ENCODE assay signal across 25 mouse cellular contexts in genomic region chr10:97624381-97624780, GRCm38 (mm10). TPM values are rescaled to one million over a fixed set of nuclear protein-coding genes. Genes with fewer than 3 reads are reported as not detected.
DNase-seq lines count a peak whose midpoint lies in the region; ATAC-seq and TF ChIP-seq lines count a peak whose summit lies in the region.
"Had no signal": no experiment of that assay in that cellular context is flagged by ENCODE, and none has a peak within 500 bp of the region (broad histone marks: within the 10 kb centered on the region; RNA-seq: fewer than 3 reads in every experiment).

No protein-coding gene starts in this region.

- H3K36me3 ChIP-seq in kidney, postnatal 0 days (ENCODE audit: insufficient read depth, low read length), result no peaks in the 10 kb centered on the region
- H3K36me3 ChIP-seq in stomach, embryonic 15.5 days, result no peaks in the 10 kb centered on the region
- H3K36me3 ChIP-seq in stomach, postnatal 0 days (ENCODE audit: control insufficient read depth, insufficient read depth, low read length), result no peaks in the 10 kb centered on the region
- H3K36me3 ChIP-seq in embryonic facial prominence, embryonic 15.5 days, result no peaks in the 10 kb centered on the region
- H3K36me3 ChIP-seq in midbrain, postnatal 0 days (ENCODE audit: insufficient read depth, low read length), result no peaks in the 10 kb centered on the region
- H3K36me3 ChIP-seq: embryonic facial prominence, embryonic 12.5 days; forebrain, embryonic 15.5 days; heart, embryonic 13.5 days; hindbrain, embryonic 12.5 days; midbrain, embryonic 15.5 days had no signal

- no peak overlapping the region for H3K4me3 ChIP-seq in kidney, postnatal 0 days (replicated peaks; ENCODE audit: low read depth, low read length)
- no peak overlapping the region for H3K4me3 ChIP-seq in stomach, embryonic 15.5 days (replicated peaks)
- no peak overlapping the region for H3K4me3 ChIP-seq in stomach, postnatal 0 days (ENCODE audit: low read depth, low read length)
- no peak overlapping the region for H3K4me3 ChIP-seq in embryonic facial prominence, embryonic 15.5 days (replicated peaks)
- no peak overlapping the region for H3K4me3 ChIP-seq in midbrain, postnatal 0 days (ENCODE audit: low read depth, low read length)
- H3K4me3 ChIP-seq: embryonic facial prominence, embryonic 12.5 days; forebrain, embryonic 15.5 days; heart, embryonic 13.5 days; hindbrain, embryonic 12.5 days; midbrain, embryonic 15.5 days had no signal

- no peak overlapping the region for H3K9ac ChIP-seq in kidney, postnatal 0 days (ENCODE audit: low read depth, low read length)
- no peak overlapping the region for H3K9ac ChIP-seq in stomach, embryonic 15.5 days
- H3K9ac ChIP-seq in stomach, postnatal 0 days (ENCODE audit: low read length), result no peak overlapping the region
- H3K9ac ChIP-seq in embryonic facial prominence, embryonic 15.5 days, result no peak overlapping the region
- H3K9ac ChIP-seq in midbrain, postnatal 0 days (replicated peaks; ENCODE audit: low read length, poor library complexity, severe bottlenecking), result no peak overlapping the region
- H3K9ac ChIP-seq: embryonic facial prominence, embryonic 12.5 days; forebrain, embryonic 15.5 days; heart, embryonic 13.5 days; hindbrain, embryonic 12.5 days; liver, postnatal 0 days; midbrain, embryonic 15.5 days had no signal

- H3K4me2 ChIP-seq in kidney, postnatal 0 days (ENCODE audit: low read length), result no peak overlapping the region
- H3K4me2 ChIP-seq in stomach, embryonic 15.5 days, result no peak overlapping the region
- H3K4me2 ChIP-seq in stomach, postnatal 0 days (replicated peaks; ENCODE audit: low read depth), result no peak overlapping the region
- no peak overlapping the region for H3K4me2 ChIP-seq in embryonic facial prominence, embryonic 15.5 days (replicated peaks)
- H3K4me2 ChIP-seq in midbrain, postnatal 0 days (ENCODE audit: low read depth, low read length, poor library complexity, severe bottlenecking), result no peak overlapping the region
- H3K4me2 ChIP-seq: embryonic facial prominence, embryonic 12.5 days; forebrain, embryonic 15.5 days; heart, embryonic 13.5 days; hindbrain, embryonic 12.5 days; liver, embryonic 11.5 days; midbrain, embryonic 15.5 days had no signal

- TF ChIP-seq EP300 in stomach, postnatal 0 days (optimal IDR thresholded peaks at IDR 0.05), result no peak

- no peaks in the 10 kb centered on the region for H3K4me1 ChIP-seq in kidney, postnatal 0 days (replicated peaks; ENCODE audit: insufficient read depth, low read length)
- no peaks in the 10 kb centered on the region for H3K4me1 ChIP-seq in stomach, embryonic 15.5 days
- H3K4me1 ChIP-seq in stomach, postnatal 0 days (replicated peaks; ENCODE audit: control insufficient read depth, insufficient read depth), result no peaks in the 10 kb centered on the region
- H3K4me1 ChIP-seq in embryonic facial prominence, embryonic 15.5 days, result no peaks in the 10 kb centered on the region
- H3K4me1 ChIP-seq in midbrain, postnatal 0 days (ENCODE audit: insufficient read depth, low read length), result no peaks in the 10 kb centered on the region
- H3K4me1 ChIP-seq: forebrain, embryonic 15.5 days; heart, embryonic 13.5 days; hindbrain, embryonic 12.5 days; midbrain, embryonic 15.5 days had no signal

- WGBS in kidney, postnatal 0 days, result 57% methylated on average over 2 of the region's 2 CpGs
- 40% methylated on average over 2 of the region's 2 CpGs for WGBS in stomach, embryonic 15.5 days
- 47% methylated on average over 2 of the region's 2 CpGs for WGBS in stomach, postnatal 0 days
- 28% methylated on average over 2 of the region's 2 CpGs for WGBS in embryonic facial prominence, embryonic 15.5 days
- WGBS in midbrain, postnatal 0 days, result 69% methylated on average over 2 of the region's 2 CpGs

- H3K27ac ChIP-seq in kidney, postnatal 0 days, result no peak overlapping the region
- H3K27ac ChIP-seq in stomach, embryonic 15.5 days, result no peak overlapping the region
- H3K27ac ChIP-seq in stomach, postnatal 0 days (replicated peaks), result no peak overlapping the region
- H3K27ac ChIP-seq in embryonic facial prominence, embryonic 15.5 days (replicated peaks), result peak overlapping the region; percentile 78; the same call in 1 of the 2 replicates
- no peak overlapping the region for H3K27ac ChIP-seq in midbrain, postnatal 0 days (ENCODE audit: low read depth, low read length)
- H3K27ac ChIP-seq: forebrain, embryonic 15.5 days; heart, embryonic 13.5 days; hindbrain, embryonic 12.5 days; macrophage; midbrain, embryonic 15.5 days had no signal

- H3K9me3 ChIP-seq in kidney, postnatal 0 days (replicated peaks; ENCODE audit: low read length), result no peaks in the 10 kb centered on the region
- no peaks in the 10 kb centered on the region for H3K9me3 ChIP-seq in stomach, embryonic 15.5 days
- H3K9me3 ChIP-seq in stomach, postnatal 0 days (ENCODE audit: control insufficient read depth, low read length), result no peaks in the 10 kb centered on the region
- H3K9me3 ChIP-seq in embryonic facial prominence, embryonic 15.5 days (replicated peaks), result no peaks in the 10 kb centered on the region
- no peaks in the 10 kb centered on the region for H3K9me3 ChIP-seq in midbrain, postnatal 0 days (ENCODE audit: low read length)
- H3K9me3 ChIP-seq: embryonic facial prominence, embryonic 12.5 days; forebrain, embryonic 15.5 days; heart, embryonic 13.5 days; hindbrain, embryonic 12.5 days; midbrain, embryonic 15.5 days had no signal

- TF ChIP-seq CTCF in kidney, postnatal 0 days (IDR thresholded peaks at IDR 0.05; ENCODE audit: low read depth), result no peak
- no peak for TF ChIP-seq CTCF in stomach, postnatal 0 days (IDR thresholded peaks at IDR 0.05; ENCODE audit: low read depth)
- no peak for TF ChIP-seq CTCF in midbrain, postnatal 0 days (IDR thresholded peaks at IDR 0.05)

- no peaks in the 10 kb centered on the region for H3K27me3 ChIP-seq in kidney, postnatal 0 days (ENCODE audit: insufficient read depth, low read length)
- no peaks in the 10 kb centered on the region for H3K27me3 ChIP-seq in stomach, embryonic 15.5 days (replicated peaks)
- H3K27me3 ChIP-seq in stomach, postnatal 0 days (ENCODE audit: control insufficient read depth, insufficient read depth, low read length), result no peaks in the 10 kb centered on the region
- no peaks in the 10 kb centered on the region for H3K27me3 ChIP-seq in embryonic facial prominence, embryonic 15.5 days
- no peaks in the 10 kb centered on the region for H3K27me3 ChIP-seq in midbrain, postnatal 0 days (ENCODE audit: insufficient read depth, low read length)
- H3K27me3 ChIP-seq: embryonic facial prominence, embryonic 12.5 days; forebrain, embryonic 15.5 days; heart, embryonic 13.5 days; hindbrain, embryonic 12.5 days; midbrain, embryonic 15.5 days had no signal

- peak; percentile 45 for DNase-seq in kidney, postnatal 0 days (ENCODE audit: low spot score)
- no peak for DNase-seq in kidney, adult 11 months
- no peak for DNase-seq in stomach, postnatal 0 days (ENCODE audit: low spot score)
- DNase-seq in midbrain, postnatal 0 days (ENCODE audit: low spot score), result no peak
- DNase-seq in right cerebral cortex, postnatal 36 days (ENCODE audit: low spot score in 2 of 2), result no peak
- DNase-seq: adrenal gland, postnatal 25 days; cerebellum, adult 9-10 months; gastrocnemius, postnatal 25 days; heart, adult 18-20 months; kidney, adult 9 months; liver, postnatal 0 days; right cerebral cortex, adult 18-20 months had no signal

- ATAC-seq in kidney, postnatal 0 days (replicated peaks; ENCODE audit: low FRiP score, low read depth), result no peak
- peak; percentile 50; the same call in 1 of the 2 replicates for ATAC-seq in stomach, embryonic 15.5 days (ENCODE audit: insufficient read depth, low FRiP score, low read depth)
- ATAC-seq in stomach, postnatal 0 days (ENCODE audit: low FRiP score, low TSS enrichment), result no peak
- peak; percentile 70; the same call in 1 of the 2 replicates for ATAC-seq in embryonic facial prominence, embryonic 15.5 days (ENCODE audit: insufficient number of reproducible peaks, low FRiP score, low TSS enrichment, low read depth)
- ATAC-seq in midbrain, postnatal 0 days (ENCODE audit: low FRiP score), result no peak
- ATAC-seq: forebrain, embryonic 15.5 days; liver, postnatal 0 days; midbrain, embryonic 15.5 days had no signal

RNA-seq across cellular contexts. Expression of gene Kera, which starts 17.7 kb away (rescaled TPM):
- 0.05 TPM in 1 of 2 replicates, not detected in the other for polyA plus RNA-seq in kidney, postnatal 0 days (2015; fragmentation: Nextera tagmentation; extraction: Ambion mirVana)
- 1.2 and 1.3 TPM in 2 replicates for polyA plus RNA-seq in stomach, embryonic 15.5 days (2015; fragmentation: Nextera tagmentation; extraction: Ambion mirVana)
- polyA plus RNA-seq in stomach, postnatal 0 days (2015; fragmentation: Nextera tagmentation; extraction: Ambion mirVana), result 0.35 TPM in 2 replicates
- polyA plus RNA-seq in embryonic facial prominence, embryonic 15.5 days (2015; fragmentation: Nextera tagmentation; extraction: Ambion mirVana), result 34.6 and 35.7 TPM in 2 replicates
- total RNA-seq in midbrain, postnatal 0 days (2014; rRNA removed), result not detected in 2 replicates
- polyA plus RNA-seq in midbrain, postnatal 0 days (2015; fragmentation: Nextera tagmentation; extraction: Ambion mirVana), result not detected in 2 replicates
- total RNA-seq: adrenal gland, postnatal 25 days; common myeloid progenitor, adult 5-6 weeks; heart, adult 18-20 months; heart, postnatal 25 days had no signal
- polyA plus RNA-seq: forebrain, embryonic 15.5 days; liver, postnatal 0 days; macrophage; neural tube, embryonic 14.5 days had no signal

RNA-seq across cellular contexts. Expression of gene Epyc, which starts 19.5 kb away (rescaled TPM):
- 0.08 TPM in 1 of 2 replicates, not detected in the other for polyA plus RNA-seq in kidney, postnatal 0 days (2015; fragmentation: Nextera tagmentation; extraction: Ambion mirVana)
- polyA plus RNA-seq in stomach, embryonic 15.5 days (2015; fragmentation: Nextera tagmentation; extraction: Ambion mirVana), result 1.1 and 1.2 TPM in 2 replicates
- 0.54 and 0.89 TPM in 2 replicates for polyA plus RNA-seq in stomach, postnatal 0 days (2015; fragmentation: Nextera tagmentation; extraction: Ambion mirVana)
- polyA plus RNA-seq in embryonic facial prominence, embryonic 15.5 days (2015; fragmentation: Nextera tagmentation; extraction: Ambion mirVana), result 7.8 and 13.8 TPM in 2 replicates
- total RNA-seq in midbrain, postnatal 0 days (2014; rRNA removed), result 0.55 and 0.57 TPM in 2 replicates
- 0.54 and 0.98 TPM in 2 replicates for polyA plus RNA-seq in midbrain, postnatal 0 days (2015; fragmentation: Nextera tagmentation; extraction: Ambion mirVana)
- total RNA-seq: adrenal gland, postnatal 25 days; common myeloid progenitor, adult 5-6 weeks; layer of hippocampus, postnatal 25 days had no signal
- polyA plus RNA-seq: liver, postnatal 0 days; macrophage; neural tube, embryonic 14.5 days had no signal

RNA-seq across cellular contexts. Expression of gene Lum, which starts 59.5 kb away (rescaled TPM):
- 19.8 and 21.6 TPM in 2 replicates for polyA plus RNA-seq in kidney, postnatal 0 days (2015; fragmentation: Nextera tagmentation; extraction: Ambion mirVana)
- 233 and 255 TPM in 2 replicates for polyA plus RNA-seq in stomach, embryonic 15.5 days (2015; fragmentation: Nextera tagmentation; extraction: Ambion mirVana)
- 143 and 155 TPM in 2 replicates for polyA plus RNA-seq in stomach, postnatal 0 days (2015; fragmentation: Nextera tagmentation; extraction: Ambion mirVana)
- 532 and 550 TPM in 2 replicates for polyA plus RNA-seq in embryonic facial prominence, embryonic 15.5 days (2015; fragmentation: Nextera tagmentation; extraction: Ambion mirVana)
- 4.9 and 5.6 TPM in 2 replicates for total RNA-seq in midbrain, postnatal 0 days (2014; rRNA removed)
- 7.8 and 8.2 TPM in 2 replicates for polyA plus RNA-seq in midbrain, postnatal 0 days (2015; fragmentation: Nextera tagmentation; extraction: Ambion mirVana)
- total RNA-seq: common myeloid progenitor, adult 5-6 weeks had no signal
- polyA plus RNA-seq: macrophage had no signal

Comparison
In these comparisons a context has a peak if more than half of its experiments do, and no peak if none do; other contexts are left out.
1. ATAC-seq: peak in stomach, embryonic 15.5 days (single experiment) and embryonic facial prominence, embryonic 15.5 days (single experiment); none in kidney, postnatal 0 days (single experiment), stomach, postnatal 0 days (single experiment) and midbrain, postnatal 0 days (single experiment).
2. RNA of gene Kera, which starts 17.7 kb away (polyA plus RNA-seq): 34.6 to 35.7 TPM in embryonic facial prominence, embryonic 15.5 days; 1.2 to 1.3 TPM in stomach, embryonic 15.5 days, 0.35 TPM in stomach, postnatal 0 days, 0.05 TPM in kidney, postnatal 0 days and not detected in midbrain, postnatal 0 days; every median in the first group is over 10 times any median in the second.